Mouse (Mus musculus): Measurements from ENCODE around the gene Fam187b. TPM values are rescaled to one million over a fixed set of nuclear protein-coding genes. Genes with fewer than 3 reads are reported as not detected.

Gene Fam187b
- polyA plus RNA-seq, 1 experiment from 2014 or later: 8.8 TPM

DNA sequence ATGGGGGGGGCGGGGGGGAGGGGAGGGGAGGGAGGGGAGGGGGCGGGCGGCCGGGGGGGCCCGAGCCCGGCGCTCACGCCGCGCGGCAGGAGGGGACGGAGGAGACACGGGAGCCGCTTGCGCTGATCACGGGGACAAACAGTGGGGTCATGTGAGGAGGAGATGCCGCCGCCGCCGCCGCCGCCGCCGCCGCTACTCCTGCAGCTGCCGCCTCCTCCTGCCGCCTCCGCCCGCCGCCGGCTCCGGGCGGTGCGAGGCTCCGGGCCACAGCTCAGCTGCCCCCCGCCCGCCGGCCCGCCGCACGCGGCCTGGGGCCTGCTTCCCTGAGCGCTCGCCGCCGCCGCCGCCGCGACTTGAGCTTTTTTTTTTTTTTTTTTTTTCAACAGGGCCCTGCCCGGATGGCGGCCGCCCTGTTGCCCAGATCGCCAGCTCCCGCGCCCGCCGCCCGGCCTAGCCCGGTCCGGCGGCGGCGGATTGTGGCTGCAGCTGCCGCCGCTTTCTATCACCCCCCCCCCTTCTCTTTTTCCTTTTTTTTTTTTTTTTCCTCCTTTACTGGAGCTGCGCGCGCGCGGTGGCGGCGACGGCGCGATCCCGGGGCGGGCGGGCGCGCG, 16.7 kb upstream of the Fam187b start, which contains the start of gene Usf2:
Gene Usf2, minus strand, starts transcription at position 48 of the 611 bp plus-strand sequence.
- Histone ChIP-seq H3K4me2 (ENCODE audit: low read depth, low read length) (peak within 1 kb of the TSS; percentile 84), H3K4me1 (ENCODE audit: control insufficient read depth, insufficient read depth, low read length) (peaks cover 27% of the 10 kb centered on the region), H3K27me3 (ENCODE audit: control insufficient read depth, insufficient read depth, low read length) (no peaks in the 10 kb centered on the region), H3K9me3 (replicated peaks; ENCODE audit: control insufficient read depth, low read length) (no peaks in the 10 kb centered on the region), H3K36me3 (ENCODE audit: control insufficient read depth, insufficient read depth, low read length) (peaks cover 32% of the 10 kb centered on the region), H3K9ac (ENCODE audit: low read length) (peak within 1 kb of the TSS; percentile 100), H3K27ac (ENCODE audit: low read length) (peak within 1 kb of the TSS; percentile 98), H3K4me3 (replicated peaks; ENCODE audit: low read length) (peak within 1 kb of the TSS; percentile 79)
- ATAC-seq (ENCODE audit: insufficient read depth, low FRiP score): peak; percentile 68; the same call in 1 of the 2 replicates
- under 1% methylated on average over 64 of the region's 82 CpGs for WGBS

DNA sequence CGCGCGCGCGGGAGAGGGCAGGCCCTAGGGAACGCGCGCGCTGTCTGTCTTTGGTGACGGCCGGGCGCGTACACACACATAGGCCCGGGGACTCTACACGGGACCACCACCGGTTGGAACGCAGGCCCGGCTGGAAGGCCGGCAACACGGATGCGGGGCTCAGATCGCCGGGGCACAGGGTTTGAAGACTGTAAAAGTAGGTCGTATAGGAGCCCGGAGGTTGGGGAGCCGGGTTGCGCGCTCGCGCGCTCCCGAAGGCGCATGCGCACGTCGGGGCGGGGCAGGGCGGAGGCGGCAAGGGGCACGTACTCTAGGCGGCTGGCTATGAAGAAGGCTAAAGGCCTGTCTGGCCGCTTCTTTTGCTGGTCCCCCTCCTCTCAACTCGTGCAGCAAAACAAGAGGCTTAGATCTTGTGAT, 16.2 kb upstream of the Fam187b start:
- peaks cover 27% of the 10 kb centered on the region for H3K4me1 ChIP-seq (ENCODE audit: control insufficient read depth, insufficient read depth, low read length)
- H3K27ac ChIP-seq (ENCODE audit: low read length): peak overlapping the region; percentile 98
- no peaks in the 10 kb centered on the region for H3K9me3 ChIP-seq (replicated peaks; ENCODE audit: control insufficient read depth, low read length)
- H3K9ac ChIP-seq (ENCODE audit: low read length): peak overlapping the region; percentile 100
- under 1% methylated on average over 43 of the region's 43 CpGs for WGBS
- H3K4me3 ChIP-seq (replicated peaks; ENCODE audit: low read length): peak overlapping the region; percentile 79
- H3K27me3 ChIP-seq (ENCODE audit: control insufficient read depth, insufficient read depth, low read length): no peaks in the 10 kb centered on the region
- H3K36me3 ChIP-seq (ENCODE audit: control insufficient read depth, insufficient read depth, low read length): peaks cover 32% of the 10 kb centered on the region
- ATAC-seq (ENCODE audit: insufficient read depth, low FRiP score): peak; percentile 78
- H3K4me2 ChIP-seq (ENCODE audit: low read depth, low read length): peak overlapping the region; percentile 84

DNA sequence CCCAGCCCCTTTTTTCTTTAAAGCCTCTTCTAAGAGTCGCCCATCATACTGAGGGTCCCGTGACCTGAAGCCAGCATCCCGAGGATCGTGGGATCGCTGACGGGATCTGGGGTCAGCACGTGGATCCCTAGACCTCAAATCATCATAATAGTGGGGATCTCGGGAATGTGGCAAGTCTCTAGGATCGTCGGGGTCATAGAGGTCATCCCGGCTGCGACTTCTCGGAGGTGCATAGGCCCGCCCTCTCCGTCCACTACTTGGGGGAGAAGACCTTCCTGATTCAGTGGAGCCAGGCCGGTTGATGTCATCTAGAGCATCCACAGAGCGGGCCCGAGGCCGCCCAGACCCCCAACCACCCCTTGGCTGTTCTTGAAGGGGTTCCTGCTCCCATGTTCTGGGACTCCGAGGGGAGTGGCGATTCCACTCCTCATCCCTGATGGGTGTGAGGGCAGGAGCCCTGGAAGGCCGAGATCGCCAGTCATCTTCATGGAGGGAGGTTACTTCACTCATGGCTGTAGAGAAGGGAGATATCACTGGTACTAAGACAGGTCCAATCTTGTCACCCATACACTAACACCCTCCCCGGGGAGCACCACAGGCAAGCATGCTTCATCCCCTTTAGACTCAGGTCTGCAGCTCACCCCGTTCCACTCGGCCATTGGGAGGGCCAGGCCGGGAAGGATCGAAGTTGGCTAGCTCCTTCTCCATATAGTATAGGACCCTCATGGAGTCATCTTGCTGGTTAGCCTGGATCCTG, 15.3 kb upstream of the Fam187b start:
- Histone ChIP-seq H3K27ac (ENCODE audit: low read length) (peak overlapping the region; percentile 98), H3K9me3 (replicated peaks; ENCODE audit: control insufficient read depth, low read length) (no peaks in the 10 kb centered on the region), H3K4me1 (ENCODE audit: control insufficient read depth, insufficient read depth, low read length) (peaks cover 27% of the 10 kb centered on the region), H3K4me3 (replicated peaks; ENCODE audit: low read length) (peak overlapping the region; percentile 79), H3K4me2 (ENCODE audit: low read depth, low read length) (peak overlapping the region; percentile 84), H3K27me3 (ENCODE audit: control insufficient read depth, insufficient read depth, low read length) (no peaks in the 10 kb centered on the region), H3K9ac (ENCODE audit: low read length) (peak overlapping the region; percentile 100), H3K36me3 (ENCODE audit: control insufficient read depth, insufficient read depth, low read length) (peaks cover 27% of the 10 kb centered on the region)
- 67% methylated on average over 28 of the region's 28 CpGs for WGBS
- no peak for ATAC-seq (ENCODE audit: insufficient read depth, low FRiP score)

DNA sequence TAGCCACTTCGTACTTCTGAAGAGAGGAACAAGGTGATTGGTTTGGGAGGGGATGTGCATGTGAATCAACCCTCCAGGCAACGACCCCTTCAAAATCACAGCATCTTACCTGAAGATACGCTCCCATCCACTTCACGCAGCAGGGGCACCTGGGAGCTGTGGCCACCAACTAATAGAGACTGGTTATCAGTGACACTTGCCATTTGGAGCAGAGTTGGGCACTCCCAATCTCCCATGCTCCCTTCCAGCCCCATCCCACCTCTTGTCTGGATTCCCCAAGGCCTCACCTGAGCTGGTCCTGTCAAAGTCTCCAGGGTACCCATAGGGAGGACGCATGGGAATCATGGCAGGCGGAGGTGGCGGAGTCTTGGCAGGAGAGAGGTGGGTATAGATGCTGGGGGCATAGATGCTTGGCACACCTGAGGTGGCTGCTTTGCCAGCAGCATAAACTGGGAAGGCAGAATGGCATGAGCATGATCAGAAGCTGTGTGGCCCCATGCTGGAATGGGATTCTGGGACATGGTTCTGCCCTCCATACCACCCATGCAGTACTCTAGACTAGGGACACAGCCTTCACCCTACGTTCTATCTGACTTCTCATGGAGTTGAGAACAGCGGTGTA, 14.6 kb upstream of the Fam187b start:
- 95% methylated on average over 9 of the region's 9 CpGs for WGBS
- H3K4me2 ChIP-seq (ENCODE audit: low read depth, low read length): no peak overlapping the region
- H3K36me3 ChIP-seq (ENCODE audit: control insufficient read depth, insufficient read depth, low read length): peaks cover 20% of the 10 kb centered on the region
- peaks cover 24% of the 10 kb centered on the region for H3K4me1 ChIP-seq (ENCODE audit: control insufficient read depth, insufficient read depth, low read length)
- no peak for ATAC-seq (ENCODE audit: insufficient read depth, low FRiP score)
- no peaks in the 10 kb centered on the region for H3K9me3 ChIP-seq (replicated peaks; ENCODE audit: control insufficient read depth, low read length)
- H3K27me3 ChIP-seq (ENCODE audit: control insufficient read depth, insufficient read depth, low read length): no peaks in the 10 kb centered on the region
- H3K4me3 ChIP-seq (replicated peaks; ENCODE audit: low read length): no peak overlapping the region
- no peak overlapping the region for H3K9ac ChIP-seq (ENCODE audit: low read length)
- no peak overlapping the region for H3K27ac ChIP-seq (ENCODE audit: low read length)

DNA sequence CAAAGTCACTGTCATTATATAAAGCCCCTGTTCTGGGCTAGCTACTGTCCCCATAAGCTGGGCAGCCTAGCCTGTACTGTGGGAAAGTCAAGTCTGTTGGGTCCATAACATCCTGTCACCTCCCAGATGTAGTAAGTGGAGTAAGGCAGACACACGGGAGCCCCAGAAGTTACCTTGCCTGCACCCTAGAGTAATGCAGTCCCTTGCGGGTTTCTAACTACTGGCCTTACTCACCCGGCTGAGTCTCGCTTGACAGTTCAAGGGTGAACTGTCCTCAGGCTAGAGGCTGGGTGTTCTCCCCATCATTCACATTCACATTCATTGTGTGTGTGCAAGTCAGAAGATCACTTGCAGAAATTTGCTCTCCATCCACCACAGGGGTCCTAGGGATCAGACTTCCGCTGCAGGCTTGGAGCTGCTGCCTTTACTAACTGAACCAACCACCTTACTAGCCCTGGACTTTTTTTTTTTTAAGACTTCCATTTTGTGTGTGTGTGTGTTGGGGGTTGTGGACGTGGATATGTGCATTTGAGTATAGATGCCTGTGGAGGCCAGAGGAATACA, 13.7 kb upstream of the Fam187b start:
- Histone ChIP-seq H3K4me1 (ENCODE audit: control insufficient read depth, insufficient read depth, low read length) (peaks cover 17% of the 10 kb centered on the region), H3K27ac (ENCODE audit: low read length) (no peak overlapping the region), H3K36me3 (ENCODE audit: control insufficient read depth, insufficient read depth, low read length) (peaks cover 13% of the 10 kb centered on the region; the same call in 1 of the 2 replicates), H3K4me3 (replicated peaks; ENCODE audit: low read length) (no peak overlapping the region), H3K27me3 (ENCODE audit: control insufficient read depth, insufficient read depth, low read length) (no peaks in the 10 kb centered on the region), H3K4me2 (ENCODE audit: low read depth, low read length) (no peak overlapping the region), H3K9me3 (replicated peaks; ENCODE audit: control insufficient read depth, low read length) (no peaks in the 10 kb centered on the region), H3K9ac (ENCODE audit: low read length) (no peak overlapping the region)
- ATAC-seq (ENCODE audit: insufficient read depth, low FRiP score): no peak
- WGBS: 86% methylated on average over 6 of the region's 6 CpGs

DNA sequence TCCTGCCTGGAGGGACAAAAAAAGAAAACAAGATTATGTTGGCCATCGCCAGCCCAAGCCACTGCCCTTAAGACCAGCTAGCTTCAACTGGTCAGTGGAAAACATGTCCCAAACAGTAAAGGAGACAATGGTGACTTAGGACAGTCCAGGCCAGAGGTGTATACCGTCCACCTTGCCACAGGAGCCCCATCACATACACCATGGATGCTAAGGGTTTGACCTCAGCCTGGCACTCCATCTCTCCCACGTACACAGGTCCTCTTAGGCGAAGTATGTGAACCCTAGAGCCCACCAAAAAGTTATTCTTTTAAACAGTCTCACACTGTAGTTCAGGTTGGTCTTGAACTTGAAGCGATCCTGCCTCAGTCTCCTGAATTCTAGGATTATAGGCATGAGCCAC, 10.7 kb upstream of the Fam187b start:
- no peaks in the 10 kb centered on the region for H3K9me3 ChIP-seq (replicated peaks; ENCODE audit: control insufficient read depth, low read length)
- H3K27me3 ChIP-seq (ENCODE audit: control insufficient read depth, insufficient read depth, low read length): no peaks in the 10 kb centered on the region
- no peak for ATAC-seq (ENCODE audit: insufficient read depth, low FRiP score)
- peaks cover 8% of the 10 kb centered on the region for H3K4me1 ChIP-seq (ENCODE audit: control insufficient read depth, insufficient read depth, low read length)
- peaks cover 13% of the 10 kb centered on the region; the same call in 1 of the 2 replicates for H3K36me3 ChIP-seq (ENCODE audit: control insufficient read depth, insufficient read depth, low read length)
- 92% methylated on average over 5 of the region's 5 CpGs for WGBS
- H3K4me2 ChIP-seq (ENCODE audit: low read depth, low read length): no peak overlapping the region
- H3K4me3 ChIP-seq (replicated peaks; ENCODE audit: low read length): no peak overlapping the region
- H3K9ac ChIP-seq (ENCODE audit: low read length): no peak overlapping the region
- H3K27ac ChIP-seq (ENCODE audit: low read length): no peak overlapping the region

DNA sequence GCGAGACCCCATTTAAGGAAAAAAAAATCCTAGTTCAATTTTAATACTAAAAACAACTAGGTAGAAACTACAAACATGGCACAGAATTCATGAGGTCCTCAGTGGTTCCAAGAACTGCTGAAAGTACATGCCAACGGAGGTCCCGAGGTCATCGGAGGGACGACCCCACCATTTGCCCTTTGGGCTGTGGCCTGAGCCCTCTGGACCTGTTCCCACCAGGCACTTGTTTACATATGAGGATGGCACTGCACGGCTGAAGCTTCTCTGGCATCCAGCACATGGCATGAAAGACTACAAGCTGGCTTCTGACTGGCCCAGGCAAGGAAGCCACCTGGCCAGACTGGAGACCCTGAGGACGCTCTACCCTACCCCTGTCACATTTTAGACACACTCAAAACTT, 9.2 kb upstream of the Fam187b start:
- H3K4me3 ChIP-seq (replicated peaks; ENCODE audit: low read length): no peak overlapping the region
- WGBS: 77% methylated on average over 7 of the region's 7 CpGs

DNA sequence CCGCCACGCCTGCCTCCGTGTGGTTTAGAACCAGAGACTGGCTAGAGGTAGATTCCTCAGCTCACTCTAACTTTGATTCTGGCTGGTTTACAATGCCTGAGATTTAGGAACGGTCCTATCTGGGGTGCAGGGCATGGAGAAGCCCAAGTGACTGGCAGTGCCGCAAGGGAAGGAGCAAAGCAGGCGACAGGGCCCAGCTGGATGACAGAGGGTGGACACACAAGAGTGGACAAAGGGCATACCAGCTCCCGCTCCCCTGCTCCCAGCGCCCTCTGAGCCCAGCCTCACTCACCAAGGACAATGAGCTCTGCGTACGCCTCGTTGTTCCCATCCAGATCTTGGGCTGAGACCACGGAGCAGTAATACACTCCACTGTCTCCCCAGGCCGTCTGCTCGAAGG, 7.9 kb upstream of the Fam187b start:
- no peaks in the 10 kb centered on the region for H3K9me3 ChIP-seq (replicated peaks; ENCODE audit: control insufficient read depth, low read length)
- 86% methylated on average over 14 of the region's 14 CpGs for WGBS
- no peak overlapping the region for H3K9ac ChIP-seq (ENCODE audit: low read length)
- no peak overlapping the region for H3K27ac ChIP-seq (ENCODE audit: low read length)
- H3K36me3 ChIP-seq (ENCODE audit: control insufficient read depth, insufficient read depth, low read length): 0 out of 2 replicates have a peak, but pooled peaks cover 5% of the 10 kb centered on the region
- ATAC-seq (ENCODE audit: insufficient read depth, low FRiP score): no peak
- H3K4me3 ChIP-seq (replicated peaks; ENCODE audit: low read length): no peak overlapping the region
- H3K27me3 ChIP-seq (ENCODE audit: control insufficient read depth, insufficient read depth, low read length): no peaks in the 10 kb centered on the region
- H3K4me2 ChIP-seq (ENCODE audit: low read depth, low read length): no peak overlapping the region
- H3K4me1 ChIP-seq (ENCODE audit: control insufficient read depth, insufficient read depth, low read length): peaks cover 6% of the 10 kb centered on the region

More for the DNA sequence above, 9.2 kb upstream of the Fam187b start:
- Histone ChIP-seq H3K36me3 (ENCODE audit: control insufficient read depth, insufficient read depth, low read length) (0 out of 2 replicates have a peak, but pooled peaks cover 7% of the 10 kb centered on the region), H3K4me1 (ENCODE audit: control insufficient read depth, insufficient read depth, low read length) (peaks cover 3% of the 10 kb centered on the region), H3K9ac (ENCODE audit: low read length) (no peak overlapping the region), H3K27ac (ENCODE audit: low read length) (no peak overlapping the region), H3K9me3 (replicated peaks; ENCODE audit: control insufficient read depth, low read length) (no peaks in the 10 kb centered on the region), H3K4me2 (ENCODE audit: low read depth, low read length) (no peak overlapping the region), H3K27me3 (ENCODE audit: control insufficient read depth, insufficient read depth, low read length) (no peaks in the 10 kb centered on the region)
- no peak for ATAC-seq (ENCODE audit: insufficient read depth, low FRiP score)
